In genomic region chr13:99201647-99202574, GRCm38 (mm10) we compare ENCODE assay signal across 15 mouse cellular contexts. TPM values are rescaled to one million over a fixed set of nuclear protein-coding genes. Genes with fewer than 3 reads are reported as not detected.
A peak's percentile ranks its signal among the peaks of the same experiment; 100 is the strongest.
DNase-seq lines count a peak whose midpoint lies in the region; ATAC-seq and TF ChIP-seq lines count a peak whose summit lies in the region.
"Had no signal": no experiment of that assay in that cellular context is flagged by ENCODE, and none has a peak within 500 bp of the region (broad histone marks: within the 10 kb centered on the region; RNA-seq: fewer than 3 reads in every experiment).

No protein-coding gene starts in this region.

- H3K27me3 ChIP-seq in hindbrain, embryonic 13.5 days, result no peaks in the 10 kb centered on the region
- no peaks in the 10 kb centered on the region for H3K27me3 ChIP-seq in hindbrain, embryonic 14.5 days (ENCODE audit: control insufficient read depth, insufficient read depth, low read length)
- H3K27me3 ChIP-seq in lung, embryonic 14.5 days (ENCODE audit: insufficient read depth, low read length), result no peaks in the 10 kb centered on the region
- H3K27me3 ChIP-seq in midbrain, embryonic 16.5 days (ENCODE audit: control insufficient read depth, insufficient read depth, low read depth, low read length), result no peaks in the 10 kb centered on the region
- H3K27me3 ChIP-seq: limb, embryonic 13.5 days had no signal

- peak overlapping the region; percentile 48 for H3K27ac ChIP-seq in gastrocnemius, adult 2 months
- peak overlapping the region; percentile 48; the same call in 1 of the 2 replicates for H3K27ac ChIP-seq in hindbrain, embryonic 13.5 days
- no peak overlapping the region for H3K27ac ChIP-seq in hindbrain, embryonic 14.5 days
- no peak overlapping the region; the same call in 1 of the 2 replicates for H3K27ac ChIP-seq in lung, embryonic 14.5 days (ENCODE audit: low read depth)
- no peak overlapping the region for H3K27ac ChIP-seq in midbrain, embryonic 16.5 days (ENCODE audit: low read length)
- H3K27ac ChIP-seq: hindbrain, embryonic 10.5 days; limb, embryonic 13.5 days had no signal

- no peak for TF ChIP-seq CTCF in gastrocnemius, adult 2 months (IDR thresholded peaks at IDR 0.05)
- TF ChIP-seq CTCF in lung, embryonic 14.5 days (IDR thresholded peaks at IDR 0.05; ENCODE audit: low read depth), result no peak

- no peak overlapping the region for H3K9ac ChIP-seq in hindbrain, embryonic 13.5 days
- H3K9ac ChIP-seq in hindbrain, embryonic 14.5 days, result no peak overlapping the region
- no peak overlapping the region for H3K9ac ChIP-seq in lung, embryonic 14.5 days
- H3K9ac ChIP-seq in midbrain, embryonic 16.5 days (ENCODE audit: low read depth, low read length), result no peak overlapping the region
- H3K9ac ChIP-seq: limb, embryonic 13.5 days had no signal

- no peak overlapping the region for H3K4me2 ChIP-seq in hindbrain, embryonic 13.5 days
- no peak overlapping the region for H3K4me2 ChIP-seq in hindbrain, embryonic 14.5 days (replicated peaks)
- H3K4me2 ChIP-seq in lung, embryonic 14.5 days, result no peak overlapping the region
- H3K4me2 ChIP-seq in midbrain, embryonic 16.5 days (ENCODE audit: low read length), result no peak overlapping the region
- H3K4me2 ChIP-seq: limb, embryonic 13.5 days had no signal

- H3K4me1 ChIP-seq in hindbrain, embryonic 13.5 days (replicated peaks), result peaks cover 8% of the 10 kb centered on the region; the same call in 1 of the 2 replicates
- H3K4me1 ChIP-seq in hindbrain, embryonic 14.5 days (replicated peaks; ENCODE audit: control insufficient read depth, insufficient read depth, low read length), result no peaks in the 10 kb centered on the region
- H3K4me1 ChIP-seq in lung, embryonic 14.5 days (ENCODE audit: insufficient read depth), result no peaks in the 10 kb centered on the region
- no peaks in the 10 kb centered on the region for H3K4me1 ChIP-seq in midbrain, embryonic 16.5 days (ENCODE audit: control insufficient read depth, insufficient read depth, low read length)
- H3K4me1 ChIP-seq: limb, embryonic 13.5 days had no signal

- H3K4me3 ChIP-seq in gastrocnemius, adult 2 months, result no peak overlapping the region; the same call in 1 of the 2 replicates
- no peak overlapping the region for H3K4me3 ChIP-seq in hindbrain, embryonic 13.5 days
- H3K4me3 ChIP-seq in hindbrain, embryonic 14.5 days (replicated peaks; ENCODE audit: low read length), result no peak overlapping the region
- no peak overlapping the region for H3K4me3 ChIP-seq in lung, embryonic 14.5 days (ENCODE audit: low read depth, low read length)
- H3K4me3 ChIP-seq in midbrain, embryonic 16.5 days (ENCODE audit: low read depth, low read length), result no peak overlapping the region
- H3K4me3 ChIP-seq: hindbrain, embryonic 10.5 days; limb, embryonic 13.5 days had no signal

- no peak for DNase-seq in gastrocnemius, adult 2 months
- DNase-seq in gastrocnemius, postnatal 25 days, result no peak
- no peak for DNase-seq in hindbrain, embryonic 14.5 days (ENCODE audit: low spot score)
- peak; percentile 19 for DNase-seq in lung, embryonic 14.5 days
- no peak for DNase-seq in lung, postnatal 36 days
- DNase-seq in Muller cell, postnatal 12 days (ENCODE audit: inconsistent ontology term), result peak; percentile 51
- DNase-seq: cerebellum, postnatal 10 days; embryo, embryonic 11 days; spleen, adult 18-20 months; thymus, postnatal 4 days had no signal

- intact Hi-C loops in gastrocnemius, adult 2 months (cut with DNase I), result no loop called here

- no peaks in the 10 kb centered on the region for H3K36me3 ChIP-seq in hindbrain, embryonic 13.5 days
- H3K36me3 ChIP-seq in hindbrain, embryonic 14.5 days (replicated peaks; ENCODE audit: control insufficient read depth, insufficient read depth), result no peaks in the 10 kb centered on the region
- H3K36me3 ChIP-seq in lung, embryonic 14.5 days (ENCODE audit: insufficient read depth), result no peaks in the 10 kb centered on the region
- no peaks in the 10 kb centered on the region for H3K36me3 ChIP-seq in midbrain, embryonic 16.5 days (ENCODE audit: control insufficient read depth, insufficient read depth, low read length)
- H3K36me3 ChIP-seq: hindbrain, embryonic 10.5 days; limb, embryonic 13.5 days had no signal

- no peaks in the 10 kb centered on the region for H3K9me3 ChIP-seq in hindbrain, embryonic 13.5 days
- no peaks in the 10 kb centered on the region for H3K9me3 ChIP-seq in hindbrain, embryonic 14.5 days (ENCODE audit: control insufficient read depth, low read length)
- no peaks in the 10 kb centered on the region for H3K9me3 ChIP-seq in lung, embryonic 14.5 days (ENCODE audit: low read depth, low read length)
- H3K9me3 ChIP-seq in midbrain, embryonic 16.5 days (replicated peaks; ENCODE audit: control insufficient read depth, low read length, poor library complexity, severe bottlenecking), result no peaks in the 10 kb centered on the region
- H3K9me3 ChIP-seq: hindbrain, embryonic 10.5 days; limb, embryonic 13.5 days had no signal

- 62% methylated on average over 16 of the region's 16 CpGs for WGBS in hindbrain, embryonic 13.5 days
- 66% methylated on average over 16 of the region's 16 CpGs for WGBS in hindbrain, embryonic 14.5 days
- 65% methylated on average over 16 of the region's 16 CpGs for WGBS in lung, embryonic 14.5 days
- 68% methylated on average over 16 of the region's 16 CpGs for WGBS in midbrain, embryonic 16.5 days

- ATAC-seq in hindbrain, embryonic 13.5 days (ENCODE audit: low FRiP score), result no peak
- no peak for ATAC-seq in hindbrain, embryonic 14.5 days (ENCODE audit: low FRiP score)
- no peak for ATAC-seq in lung, embryonic 14.5 days (ENCODE audit: insufficient read depth)
- ATAC-seq in midbrain, embryonic 16.5 days, result no peak
- ATAC-seq: forebrain, embryonic 14.5 days had no signal

RNA-seq across cellular contexts. Expression of gene Zfp366, which starts 17.3 kb away (rescaled TPM):
- total RNA-seq in gastrocnemius, adult 2 months (2021), result 1 to 10 TPM; 3.1 to 7.8 TPM
- total RNA-seq in gastrocnemius, postnatal 25 days (2021), result 1 to 10 TPM; 3.4 to 3.9 TPM
- polyA plus RNA-seq in hindbrain, embryonic 13.5 days (2015; fragmentation: Nextera tagmentation; extraction: Ambion mirVana), result 0.64 and 0.72 TPM in 2 replicates
- 0.78 and 1.3 TPM in 2 replicates for polyA plus RNA-seq in hindbrain, embryonic 14.5 days (2014; fragmentation: Nextera tagmentation; extraction: Ambion mirVana)
- polyA plus RNA-seq in lung, embryonic 14.5 days (2014; fragmentation: Nextera tagmentation; extraction: Ambion mirVana), result 1.3 and 1.5 TPM in 2 replicates
- polyA plus RNA-seq in midbrain, embryonic 16.5 days (2015; fragmentation: Nextera tagmentation; extraction: Ambion mirVana), result 0.73 and 0.85 TPM in 2 replicates

Comparison
In these comparisons a context has a peak if more than half of its experiments do, and no peak if none do; other contexts are left out.
1. DNase-seq: peak in lung, embryonic 14.5 days (single experiment) and Muller cell, postnatal 12 days (single experiment); none in gastrocnemius, adult 2 months (single experiment), gastrocnemius, postnatal 25 days (single experiment), hindbrain, embryonic 14.5 days (single experiment) and lung, postnatal 36 days (single experiment).
2. H3K27ac ChIP-seq: peak in gastrocnemius, adult 2 months (single experiment) and hindbrain, embryonic 13.5 days (single experiment); none in hindbrain, embryonic 14.5 days (single experiment), lung, embryonic 14.5 days (single experiment) and midbrain, embryonic 16.5 days (single experiment).